Mouse (Mus musculus) telencephalon, adult 2 months (tissue): Measurements from ENCODE around the gene Obp1b.
"Not testable (repeated sequence)": the region's sequence is repeated elsewhere in the genome, so short reads cannot be mapped to it uniquely, and the experiment has no call there.

ENCODE experiments used
- DNase-seq: peaks from one replicate; pipeline ENCODE4 v3.0.0-alpha.2; 2011; ENCODE audit warnings: low read depth, low spot score

Gene Obp1b

GRCm38 (mm10) chrX:78186477-78186876, at the start of gene Obp1b:
Gene Obp1b (plus strand): TSS chrX:78186777.
- not testable (repeated sequence) for DNase-seq

DNA sequence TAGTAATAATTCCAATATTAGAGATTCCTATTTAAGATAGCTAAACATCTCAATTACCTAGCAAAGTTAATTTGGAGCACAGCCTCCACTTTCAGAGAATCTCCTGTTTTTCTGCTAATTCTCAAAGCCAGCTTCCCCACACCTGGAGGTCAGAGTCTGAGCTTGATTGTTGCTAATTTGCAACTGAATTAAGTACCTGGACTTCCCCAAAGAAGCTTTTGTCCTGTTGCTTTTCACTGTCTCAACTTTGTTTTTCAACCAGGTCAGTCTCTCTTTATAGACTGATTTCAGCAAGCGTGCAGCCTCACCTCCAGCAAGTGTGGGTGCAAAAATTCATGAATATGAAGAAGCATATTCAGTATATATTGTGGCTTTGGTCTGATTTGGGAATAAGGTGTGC, 15.6 kb downstream of the Obp1b start:
- not testable (repeated sequence) for DNase-seq

DNA sequence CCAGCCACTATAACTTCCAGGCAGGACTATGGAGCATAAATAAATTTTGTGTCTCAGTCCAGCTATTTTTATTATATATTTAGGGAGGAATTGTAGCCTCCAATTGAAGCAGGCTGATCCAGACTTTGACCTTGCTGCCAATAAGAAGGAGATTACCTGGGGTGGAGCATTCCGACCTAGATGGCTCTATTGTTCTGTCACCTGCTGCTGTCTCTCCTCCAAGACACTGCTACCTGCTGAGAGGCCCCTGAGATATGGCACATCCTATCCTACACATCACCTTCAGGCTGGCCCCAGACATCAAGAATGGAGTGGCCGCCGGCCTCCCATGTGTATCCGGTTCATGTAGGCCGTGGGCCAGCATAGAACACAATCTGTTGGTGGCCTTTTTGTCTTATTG, 16.3 kb downstream of the Obp1b start:
- no peak for DNase-seq
